ENCODE assay signal across 22 mouse cellular contexts in genomic region chr17:78435661-78436060, GRCm38 (mm10).
"Had no signal": no experiment of that assay in that cellular context is flagged by ENCODE, and none has a peak within 500 bp of the region (broad histone marks: within the 10 kb centered on the region; RNA-seq: fewer than 3 reads in every experiment).

No protein-coding gene starts in this region.

- ATAC-seq: hindbrain, embryonic 16.5 days; intestine, embryonic 15.5 days; intestine, postnatal 0 days had no signal

- H3K36me3 ChIP-seq: heart, embryonic 13.5 days; heart, embryonic 15.5 days; hindbrain, embryonic 12.5 days; intestine, embryonic 15.5 days; limb, embryonic 10.5 days; limb, embryonic 12.5 days had no signal

- H3K4me1 ChIP-seq: heart, embryonic 13.5 days; heart, embryonic 15.5 days; hindbrain, embryonic 12.5 days; intestine, embryonic 15.5 days; limb, embryonic 10.5 days; limb, embryonic 12.5 days had no signal

- H3K4me3 ChIP-seq: heart, adult 2 months; heart, embryonic 13.5 days; heart, embryonic 15.5 days; hindbrain, embryonic 12.5 days; intestine, embryonic 15.5 days; layer of hippocampus, adult 2 months; left cerebral cortex, adult 2 months; limb, embryonic 10.5 days; limb, embryonic 12.5 days had no signal

- H3K27me3 ChIP-seq: heart, embryonic 13.5 days; heart, embryonic 15.5 days; hindbrain, embryonic 12.5 days; intestine, embryonic 15.5 days; limb, embryonic 12.5 days had no signal

- DNase-seq: gastrocnemius, postnatal 10 days; gastrocnemius, postnatal 25 days; heart, adult 11 months; heart, adult 2 months; heart, postnatal 14 days; heart, postnatal 36 days; kidney, adult 18-20 months; kidney, adult 8-10 months; kidney, postnatal 10 days; kidney, postnatal 25 days; kidney, postnatal 4 days; liver had no signal

- H3K9me3 ChIP-seq: heart, embryonic 13.5 days; heart, embryonic 15.5 days; hindbrain, embryonic 12.5 days; intestine, embryonic 15.5 days; limb, embryonic 10.5 days; limb, embryonic 12.5 days had no signal
